Mouse (Mus musculus) intestine, postnatal 0 days (tissue): Measurements from ENCODE around the gene Wdr74. TPM values are rescaled to one million over a fixed set of nuclear protein-coding genes. Genes with fewer than 3 reads are reported as not detected.
"Not testable (repeated sequence)": the region's sequence is repeated elsewhere in the genome, so short reads cannot be mapped to it uniquely, and the experiment has no call there.

ENCODE experiments used
- ATAC-seq: fragments of 200-750 bp; cut with Nextera tagmentation; 2 replicates; pipeline ENCODE4 v1.8.0; 2017; ENCODE audit warnings: mild to moderate bottlenecking, moderate TSS enrichment, moderate library complexity
- H3K27ac ChIP-seq: fragments of 300-500 bp; sonication (generic); 2 replicates; pipeline ENCODE4 v1.5.1; 2014; ENCODE audit warnings: mild to moderate bottlenecking, low read depth, low read length, moderate library complexity
- H3K27me3 ChIP-seq: fragments of 300-500 bp; sonication (generic); replicated peaks from 2 replicates; pipeline ENCODE4 v1.6.1; 2014; ENCODE audit warnings: low read length, mixed read lengths; ENCODE audit not compliant: control insufficient read depth, insufficient read depth
- H3K36me3 ChIP-seq: fragments of 300-500 bp; sonication (generic); 2 replicates; pipeline ENCODE4 v1.6.1; 2014; ENCODE audit warnings: mild to moderate bottlenecking, moderate library complexity; ENCODE audit not compliant: control insufficient read depth, insufficient read depth
- H3K4me1 ChIP-seq: fragments of 300-500 bp; sonication (generic); replicated peaks from 2 replicates; pipeline ENCODE4 v1.6.1; 2014; ENCODE audit warnings: antibody characterized with exemption, low read length, mixed read lengths; ENCODE audit not compliant: control insufficient read depth, insufficient read depth
- H3K4me2 ChIP-seq: fragments of 300-500 bp; sonication (generic); replicated peaks from 2 replicates; pipeline ENCODE4 v1.6.1; 2014; ENCODE audit warnings: low read depth, mild to moderate bottlenecking, moderate library complexity
- H3K4me3 ChIP-seq: fragments of 300-500 bp; sonication (generic); 2 replicates; pipeline ENCODE4 v1.5.1; 2014; ENCODE audit warnings: low read depth, low read length
- H3K9ac ChIP-seq: fragments of 300-500 bp; sonication (generic); 2 replicates; pipeline ENCODE4 v1.6.1; 2014; ENCODE audit warnings: mild to moderate bottlenecking, low read depth, low read length
- H3K9me3 ChIP-seq: fragments of 300-500 bp; sonication (generic); 2 replicates; pipeline ENCODE4 v1.6.1; 2016; ENCODE audit warnings: mixed run types; ENCODE audit not compliant: control insufficient read depth
- CTCF ChIP-seq: sonication (generic); IDR thresholded peaks from 2 replicates; pipeline ENCODE4 v1.5.1; 2016; ENCODE audit warnings: low read depth, mild to moderate bottlenecking, control low read depth, antibody characterized with exemption, moderate library complexity
- WGBS: fragments of 180-500 bp; shearing (Covaris S2); extraction: QIAGEN DNeasy Blood & Tissue Kit; methylation state at CpG from one replicate; pipeline ENCODE4 v1.1.7; 2014; 5-methylcytosine and 5-hydroxymethylcytosine counted together
- polyA plus RNA-seq: library from polyadenylated mRNA; unstranded; fragments of >200 nt; fragmentation: Nextera tagmentation; extraction: Ambion mirVana; gene quantifications from 2 replicates; pipeline ENCODE4 v1.2.1, GENCODE M21; 2015

Wdr74 gene
- polyA plus RNA-seq, 1 experiment from 2014 or later = 33.4 TPM

GRCm38 (mm10) chr19:8714653-8715481, 20.8 kb upstream of the Wdr74 start:
- peak; percentile 31 for ATAC-seq
- 0 out of 2 replicates have a peak overlapping the region, but pooled peaks have one; percentile 69 for H3K4me2 ChIP-seq

GRCm38 (mm10) chr19:8715868-8716766, 19.5 kb upstream of the Wdr74 start:
- no peak for TF ChIP-seq CTCF
- H3K4me1 ChIP-seq = no peaks in the 10 kb centered on the region
- no peak overlapping the region for H3K9ac ChIP-seq
- peak overlapping the region; percentile 47 for H3K27ac ChIP-seq
- no peaks in the 10 kb centered on the region for H3K27me3 ChIP-seq
- no peaks in the 10 kb centered on the region for H3K36me3 ChIP-seq
- no peak overlapping the region for H3K4me2 ChIP-seq
- H3K9me3 ChIP-seq = no peaks in the 10 kb centered on the region
- no peak for ATAC-seq
- 83% methylated on average over 10 of the region's 10 CpGs for WGBS
- H3K4me3 ChIP-seq = no peak overlapping the region

More at GRCm38 (mm10) chr19:8714653-8715481, 20.8 kb upstream of the Wdr74 start:
- peak; percentile 34 for TF ChIP-seq CTCF
- no peak overlapping the region for H3K4me3 ChIP-seq
- no peaks in the 10 kb centered on the region for H3K9me3 ChIP-seq
- H3K9ac ChIP-seq = no peak overlapping the region
- H3K27ac ChIP-seq = peak overlapping the region; percentile 97
- no peaks in the 10 kb centered on the region for H3K27me3 ChIP-seq
- peaks cover 10% of the 10 kb centered on the region for H3K36me3 ChIP-seq
- H3K4me1 ChIP-seq = no peaks in the 10 kb centered on the region
- WGBS = 55% methylated on average over 10 of the region's 10 CpGs

DNA sequence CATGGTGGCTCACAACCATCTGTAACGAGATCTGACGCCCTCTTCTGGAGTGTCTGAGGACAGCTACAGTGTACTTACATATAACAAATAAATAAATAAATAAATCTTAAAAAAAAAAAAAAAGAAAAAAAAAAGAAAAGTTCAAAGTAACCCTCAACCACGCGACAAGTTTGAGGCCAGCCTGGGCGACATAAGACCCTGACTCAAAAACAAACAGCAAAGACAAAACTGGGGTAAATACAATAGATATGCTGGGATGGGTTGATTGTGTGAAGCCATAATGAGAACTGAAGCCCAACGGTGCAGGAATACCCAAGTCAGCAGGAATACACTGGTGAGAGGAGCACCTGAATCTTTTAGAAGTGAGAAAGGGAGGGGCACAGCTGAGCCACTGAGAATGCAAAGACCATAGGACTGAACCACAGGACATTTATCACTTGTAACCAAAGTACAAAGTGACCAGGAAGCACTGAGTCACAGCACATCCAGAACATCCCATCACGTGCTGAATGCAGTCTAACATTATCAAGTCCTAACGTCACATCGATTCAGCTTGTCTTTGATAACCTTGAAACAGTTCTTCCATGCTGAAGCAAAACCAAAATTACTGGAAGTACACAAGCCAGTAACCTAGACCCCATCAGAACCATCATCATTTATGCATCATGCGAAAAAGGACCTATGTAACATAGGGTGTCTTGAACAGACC, 18.7 kb upstream of the Wdr74 start:
- 60% methylated on average over 8 of the region's 10 CpGs for WGBS
- Histone ChIP-seq H3K4me2 (no peak overlapping the region), H3K36me3 (no peaks in the 10 kb centered on the region), H3K9me3 (no peaks in the 10 kb centered on the region), H3K4me1 (no peaks in the 10 kb centered on the region), H3K4me3 (no peak overlapping the region), H3K9ac (no peak overlapping the region), H3K27me3 (no peaks in the 10 kb centered on the region), H3K27ac (peak overlapping the region; percentile 58; the same call in 1 of the 2 replicates)
- no peak for TF ChIP-seq CTCF
- ATAC-seq = peak; percentile 23; the same call in 1 of the 2 replicates

- peak; percentile 88 for TF ChIP-seq CTCF
- H3K9me3 ChIP-seq = no peaks in the 10 kb centered on the region
- WGBS = 65% methylated on average over 3 of the region's 3 CpGs
- no peak overlapping the region for H3K9ac ChIP-seq
- H3K27ac ChIP-seq = no peak overlapping the region
- no peak for ATAC-seq
- H3K36me3 ChIP-seq = no peaks in the 10 kb centered on the region
- H3K27me3 ChIP-seq = no peaks in the 10 kb centered on the region
- no peaks in the 10 kb centered on the region for H3K4me1 ChIP-seq
- no peak overlapping the region for H3K4me3 ChIP-seq
- H3K4me2 ChIP-seq = no peak overlapping the region
These were observed 17.3 kb upstream of the Wdr74 start for GRCm38 (mm10) chr19:8718357-8718756.

GRCm38 (mm10) chr19:8719037-8719436, 16.6 kb upstream of the Wdr74 start:
- H3K4me2 ChIP-seq, ATAC-seq: not testable (repeated sequence)

More at GRCm38 (mm10) chr19:8719037-8719436, 16.6 kb upstream of the Wdr74 start:
- peak; percentile 45 for TF ChIP-seq CTCF
- H3K4me1 ChIP-seq, H3K36me3 ChIP-seq, H3K9me3 ChIP-seq, H3K9ac ChIP-seq, H3K27ac ChIP-seq, H3K27me3 ChIP-seq, H3K4me3 ChIP-seq: not testable (repeated sequence)
